Mouse (Mus musculus): ENCODE results near the gene Rcan3.

- TF ChIP-seq TCF12 (IDR thresholded peaks at IDR 0.05; ENCODE audit: insufficient read depth, poor library complexity, severe bottlenecking) (no peak), SRF (IDR thresholded peaks at IDR 0.05; ENCODE audit: control insufficient read depth, insufficient read length, low read depth) (no peak), USF1 (IDR thresholded peaks at IDR 0.05; ENCODE audit: low read depth) (no peak), MAX (IDR thresholded peaks at IDR 0.05; ENCODE audit: low read depth) (no peak), POLR2A (IDR thresholded peaks at IDR 0.05; ENCODE audit: insufficient read length, low read depth) (no peak), REST (IDR thresholded peaks at IDR 0.05; ENCODE audit: insufficient read depth, insufficient read length) (no peak), POLR2AphosphoS2 (IDR thresholded peaks at IDR 0.05; ENCODE audit: insufficient read length, low read depth) (no peak), E2F4 (IDR thresholded peaks at IDR 0.05; ENCODE audit: insufficient read depth) (no peak), MYOD1 (IDR thresholded peaks at IDR 0.05; ENCODE audit: control insufficient read depth in 1 of 3, insufficient read length in 2 of 3, low read depth in 2 of 3) (no peak), MYOG (IDR thresholded peaks at IDR 0.05; ENCODE audit: control insufficient read depth in 1 of 3, insufficient read depth in 1 of 3, insufficient read length in 2 of 3, low read depth in 2 of 3) (no peak)
These were observed 70.8 kb downstream of the Rcan3 start for GRCm38 (mm10) chr4:135362828-135363227.
